Mouse (Mus musculus) sigmoid colon, adult 10 weeks (tissue): ENCODE data around the gene Vmn1r121. TPM values are rescaled to one million over a fixed set of nuclear protein-coding genes. Genes with fewer than 3 reads are reported as not detected.

Source experiments
- polyA plus RNA-seq: library from polyadenylated mRNA; stranded (reverse); fragments of 350-450 nt; fragmentation: Illumina TruSeq; extraction: RNeasy Lipid Tissue Mini Kit (QIAGEN cat#74804); gene quantifications from one replicate; pipeline ENCODE4 v1.2.3, GENCODE M21; 2014; ENCODE audit warnings: low read depth, low replicate concordance

The Vmn1r121 gene
- polyA plus RNA-seq: not detected

GRCm38 (mm10) chr7:21098413-21098812 is at the start of gene Vmn1r121:
Gene Vmn1r121, minus strand, starts transcription at chr7:21098513.

GRCm38 (mm10) chr7:21134028-21134427 is 35.7 kb upstream of the Vmn1r121 start, which contains the start of gene Vmn1r122:
Gene Vmn1r122, minus strand, starts transcription at chr7:21134128.

GRCm38 (mm10) chr7:21053684-21054083 is 44.6 kb downstream of the Vmn1r121 start, which contains the start of gene Vmn1r120:
Gene Vmn1r120, minus strand, starts transcription at chr7:21053784.

Other genes starting within 250 kb of the Vmn1r121 start
- not detected for gene Vmn1r116, start 226.3 kb downstream of the Vmn1r121 start, polyA plus RNA-seq
- not detected for gene Vmn1r117, start 214.4 kb downstream of the Vmn1r121 start, polyA plus RNA-seq
- gene Vmn1r118, start 186.2 kb downstream of the Vmn1r121 start, polyA plus RNA-seq: not detected
- not detected for gene Vmn1r119, start 86.1 kb downstream of the Vmn1r121 start, polyA plus RNA-seq
- gene Vmn1r120, start 44.7 kb downstream of the Vmn1r121 start, polyA plus RNA-seq: not detected
- gene Vmn1r122, start 35.6 kb upstream of the Vmn1r121 start, polyA plus RNA-seq: not detected
- gene Vmn1r123, start 63.7 kb upstream of the Vmn1r121 start, polyA plus RNA-seq: not detected
- not detected for gene Gm5157, start 91.9 kb upstream of the Vmn1r121 start, polyA plus RNA-seq
- not detected for gene Vmn1r124, start 162.1 kb upstream of the Vmn1r121 start, polyA plus RNA-seq
- not detected for gene Vmn1r125, start 173.7 kb upstream of the Vmn1r121 start, polyA plus RNA-seq
- not detected for gene Vmn1r126, start 203.0 kb upstream of the Vmn1r121 start, polyA plus RNA-seq
- not detected for gene Vmn1r127, start 221.3 kb upstream of the Vmn1r121 start, polyA plus RNA-seq